Mouse (Mus musculus) thymus, adult 18-20 months (tissue): ENCODE measurements at regions not wholly inside any gene's neighbourhood (a gene's known extent, or its start where the extent isn't known, plus 50 kb on each side); places are given as distances from the start of the nearest gene placed in this dataset.

Experiments
- DNase-seq, 2 experiments: peaks; one replicate each; pipeline ENCODE4 v3.0.0; 2022; ENCODE audit warnings: mixed read lengths in 2 of 2

- no peak for DNase-seq
Observed at GRCm38 (mm10) chr3:157842872-157843271, 82.0 kb downstream of the Cth start.

DNA sequence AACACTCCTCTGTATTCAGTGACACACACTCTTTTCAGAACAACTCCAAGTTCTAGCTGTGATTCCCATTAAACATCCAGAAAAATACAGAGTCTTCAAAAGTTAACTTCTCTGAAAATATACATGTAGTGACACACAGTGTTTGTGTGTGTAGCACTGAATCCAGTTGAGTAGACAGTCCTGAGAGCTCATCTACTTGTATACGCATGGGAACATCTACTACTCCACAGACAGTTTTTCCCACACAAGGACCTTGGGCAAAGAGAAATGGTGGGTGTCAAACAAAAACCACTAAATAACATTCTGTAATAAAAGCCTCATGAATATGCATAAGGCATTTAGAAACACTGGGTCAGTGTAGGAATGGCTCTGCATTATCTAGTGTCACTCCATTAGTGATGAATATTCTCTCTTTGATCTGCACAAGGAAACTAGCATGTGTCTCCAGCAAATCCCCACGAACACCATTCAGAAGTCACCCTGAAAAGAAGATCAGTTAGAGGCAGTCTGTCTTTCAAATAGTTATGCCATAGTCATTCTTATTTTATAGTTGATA, 83.6 kb downstream of the Cth start:
- no peak for DNase-seq

DNA sequence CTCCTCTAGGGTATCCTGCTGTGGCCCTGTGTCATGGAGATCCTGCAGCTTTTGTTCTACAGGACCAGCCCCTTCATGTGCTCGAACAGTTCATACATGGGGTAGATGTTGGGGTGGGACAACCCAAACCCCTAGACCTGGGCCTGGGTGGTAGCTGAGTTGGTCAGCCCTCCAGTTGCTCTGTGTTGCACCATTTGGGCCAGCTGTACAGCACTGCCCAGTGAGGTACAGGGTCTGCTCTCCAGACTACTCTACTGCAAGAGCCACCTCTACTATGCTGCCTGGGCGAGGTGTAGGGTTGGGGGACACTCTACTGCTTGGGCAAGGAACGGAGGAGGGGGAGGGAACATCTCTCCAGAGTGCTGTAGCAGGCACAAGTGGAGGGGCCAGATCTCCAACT, 120.6 kb downstream of the Cth start:
- no peak for DNase-seq

GRCm38 (mm10) chr3:157803356-157803755, 121.5 kb downstream of the Cth start:
- DNase-seq = no peak

DNA sequence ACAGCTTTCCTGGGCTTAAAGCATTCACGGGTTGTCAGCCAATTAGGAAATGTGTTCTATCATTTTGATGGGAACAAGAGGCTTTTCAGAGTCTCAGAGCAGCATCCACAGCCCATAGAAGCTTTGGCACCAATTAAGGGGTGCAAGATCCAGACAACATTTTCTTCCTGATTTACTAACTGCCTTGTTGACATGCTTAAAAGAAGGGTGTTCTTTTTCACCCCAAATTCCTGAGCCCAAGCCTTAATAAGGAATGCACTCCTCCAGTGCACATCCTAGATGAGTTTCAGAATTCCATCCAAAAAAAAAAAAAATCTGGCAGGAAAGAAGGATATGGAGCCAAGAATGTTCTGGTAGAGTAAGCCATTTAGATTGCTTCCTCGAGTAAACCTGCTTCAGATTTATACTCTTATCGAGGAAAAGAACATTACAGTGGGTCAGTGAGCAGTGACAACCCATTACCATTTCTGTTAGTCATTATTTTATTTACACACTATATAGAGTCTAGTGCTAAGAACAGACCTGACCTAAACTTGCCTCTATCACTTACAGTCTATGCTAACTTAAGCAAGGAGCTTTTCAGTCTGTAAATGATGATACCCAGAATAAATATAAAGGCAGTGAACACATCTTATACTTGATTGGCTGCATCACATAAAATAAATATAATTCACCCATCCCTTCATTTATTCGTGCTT, 137.2 kb downstream of the Cth start:
- DNase-seq = no peak

DNA sequence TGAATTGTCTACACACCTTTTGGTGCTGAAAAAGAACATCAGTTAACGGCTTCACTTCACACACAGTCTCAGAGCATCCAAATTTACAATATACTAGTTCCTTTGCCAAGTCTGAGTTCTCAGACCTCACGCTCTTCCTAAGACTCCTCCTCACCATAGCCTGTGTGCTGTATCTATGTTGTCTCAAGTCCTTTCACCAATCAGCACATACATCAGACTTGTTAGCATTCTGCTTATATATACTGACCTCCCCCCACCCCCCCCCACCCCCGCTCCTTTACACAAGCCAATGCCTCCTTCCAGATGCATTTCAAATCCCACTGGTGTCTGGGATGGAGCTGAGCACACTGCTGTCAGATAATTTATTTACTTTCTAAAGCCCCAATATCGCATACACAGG, 143.8 kb downstream of the Cth start:
- no peak for DNase-seq

GRCm38 (mm10) chr3:157777779-157778178, 147.1 kb downstream of the Cth start:
- DNase-seq = no peak

DNA sequence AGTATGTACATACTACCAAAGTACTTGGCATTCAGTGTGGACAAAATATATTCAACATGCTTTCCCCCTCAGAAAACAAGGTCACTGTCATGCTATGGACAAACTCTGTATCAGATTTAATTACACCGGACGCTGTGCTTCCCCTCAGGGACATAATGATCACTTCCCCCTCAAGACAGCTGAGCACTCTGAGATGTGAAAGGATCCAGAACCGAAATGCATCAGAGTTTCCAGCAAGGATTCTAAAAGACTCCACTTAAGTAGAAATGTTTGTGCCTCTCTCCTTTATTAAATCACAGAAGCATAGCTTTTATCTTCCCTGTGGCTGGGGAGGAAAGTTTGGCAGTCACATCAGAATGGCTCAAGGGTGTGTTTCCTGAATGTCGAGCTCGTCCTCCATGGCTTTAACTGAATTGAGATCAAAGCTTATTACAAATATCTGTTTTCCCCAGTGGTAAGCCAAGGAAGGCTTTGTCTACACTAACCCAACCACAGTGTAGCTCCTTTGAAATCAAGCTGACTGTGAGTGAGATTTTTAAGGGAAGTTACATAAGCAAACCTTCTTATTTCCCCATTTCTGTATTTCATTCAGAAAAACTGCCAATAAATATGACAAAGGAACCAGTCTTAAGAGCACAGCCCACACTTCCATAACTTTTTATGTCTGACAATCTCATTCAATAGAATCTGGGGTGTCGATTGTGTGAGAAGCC, 161.2 kb downstream of the Cth start:
- DNase-seq = no peak

DNA sequence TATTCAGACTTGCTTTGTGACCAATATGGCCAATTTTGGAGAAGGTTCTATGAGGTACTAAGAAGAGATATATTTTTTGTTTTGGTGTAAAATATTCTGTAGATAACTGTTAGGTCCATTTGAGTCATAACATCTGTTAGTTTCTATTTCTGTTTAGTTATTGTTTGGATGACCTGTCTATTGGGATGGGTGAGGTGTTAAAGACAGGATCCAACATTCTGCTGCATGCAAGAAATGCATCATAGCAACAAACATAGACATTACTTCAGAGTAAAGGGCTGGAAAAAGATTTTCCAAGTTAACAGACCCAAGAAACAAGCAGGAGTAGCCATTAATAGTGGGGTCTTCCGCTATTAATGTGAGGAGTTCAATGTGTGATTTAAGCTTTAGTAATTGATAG, 165.0 kb downstream of the Cth start:
- no peak for DNase-seq

GRCm38 (mm10) chr3:157754826-157755225, 170.1 kb downstream of the Cth start:
- no peak for DNase-seq

- no peak for DNase-seq
Observed at GRCm38 (mm10) chr3:157750266-157750665, 174.6 kb downstream of the Cth start.

- no peak for DNase-seq
Observed at GRCm38 (mm10) chr3:157748395-157749037, 176.4 kb downstream of the Cth start.

GRCm38 (mm10) chr3:157743000-157743399, 176.3 kb downstream of the Ptger3 start:
- no peak for DNase-seq

GRCm38 (mm10) chr3:157739628-157740294, 173.1 kb downstream of the Ptger3 start:
- DNase-seq = no peak

- DNase-seq = no peak
Observed at GRCm38 (mm10) chr3:157732136-157732940, 165.6 kb downstream of the Ptger3 start.

DNA sequence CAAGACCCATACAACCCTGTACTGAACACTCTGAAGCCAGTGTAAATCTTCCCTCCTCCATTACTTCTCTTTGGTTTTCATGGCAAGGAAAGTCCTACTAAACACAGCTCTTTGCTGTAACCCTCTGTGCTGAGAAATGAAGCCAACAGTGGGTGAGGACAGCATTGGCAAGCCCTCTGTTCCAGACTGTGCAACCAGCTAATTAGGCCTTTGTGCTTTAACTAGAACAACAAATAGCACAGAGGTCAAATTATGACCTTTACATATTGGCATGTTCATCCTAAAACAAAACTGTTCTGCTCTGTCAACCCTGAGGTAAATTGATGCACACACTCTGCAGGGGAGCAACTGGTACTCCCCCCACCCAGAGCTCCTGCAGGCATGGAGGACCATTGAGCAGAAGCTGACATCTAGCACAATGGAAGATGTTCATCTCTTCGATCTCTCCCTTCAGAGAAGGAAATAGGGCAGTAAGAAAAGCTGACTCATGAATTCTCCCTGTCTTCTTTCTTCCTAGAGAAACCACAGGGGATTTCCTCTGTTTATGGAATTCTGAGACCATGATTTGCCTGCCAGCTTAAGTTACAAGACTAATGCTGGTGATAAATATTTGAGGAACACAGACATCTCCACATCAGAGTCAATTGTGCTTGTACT, 163.1 kb downstream of the Ptger3 start:
- no peak for DNase-seq

GRCm38 (mm10) chr3:157724542-157724941, 157.8 kb downstream of the Ptger3 start:
- no peak for DNase-seq

- DNase-seq = no peak
Observed at GRCm38 (mm10) chr3:157723184-157723583, 156.5 kb downstream of the Ptger3 start.

DNA sequence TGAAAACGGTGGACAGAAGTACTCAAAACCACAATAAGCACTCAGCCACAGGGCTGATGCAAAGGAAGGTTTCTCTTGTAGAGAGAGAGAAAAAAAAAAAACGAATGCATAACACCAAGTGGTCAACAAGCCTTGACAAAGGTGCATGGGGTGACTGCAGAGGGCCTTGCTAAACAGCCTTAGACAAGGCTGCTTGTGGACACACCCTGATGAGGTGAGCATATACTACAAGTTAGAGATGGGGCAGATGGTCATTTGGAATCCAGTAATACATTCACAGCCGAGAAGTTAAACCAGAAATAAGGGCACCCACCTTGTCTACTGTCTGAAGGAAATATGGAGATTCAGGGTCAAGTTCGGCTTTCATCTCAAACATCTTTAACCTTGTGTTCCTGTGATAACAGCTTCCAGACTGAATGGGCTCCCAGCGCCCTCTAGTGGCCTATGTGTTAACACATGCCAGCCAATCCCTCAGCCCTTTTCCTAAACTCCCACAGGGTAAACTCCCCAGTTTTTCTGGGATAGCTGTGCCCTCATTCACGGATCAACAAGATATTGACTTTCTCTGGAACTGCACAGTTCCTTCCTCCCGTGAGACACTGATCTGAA, 150.7 kb downstream of the Ptger3 start:
- DNase-seq = peak; percentile 13 to 18

- DNase-seq = no peak
Observed at GRCm38 (mm10) chr3:157714023-157714422, 147.3 kb downstream of the Ptger3 start.

GRCm38 (mm10) chr3:157710790-157711381, 144.2 kb downstream of the Ptger3 start:
- no peak for DNase-seq
